Mouse (Mus musculus): ENCODE results near the gene Egfl6.

DNA sequence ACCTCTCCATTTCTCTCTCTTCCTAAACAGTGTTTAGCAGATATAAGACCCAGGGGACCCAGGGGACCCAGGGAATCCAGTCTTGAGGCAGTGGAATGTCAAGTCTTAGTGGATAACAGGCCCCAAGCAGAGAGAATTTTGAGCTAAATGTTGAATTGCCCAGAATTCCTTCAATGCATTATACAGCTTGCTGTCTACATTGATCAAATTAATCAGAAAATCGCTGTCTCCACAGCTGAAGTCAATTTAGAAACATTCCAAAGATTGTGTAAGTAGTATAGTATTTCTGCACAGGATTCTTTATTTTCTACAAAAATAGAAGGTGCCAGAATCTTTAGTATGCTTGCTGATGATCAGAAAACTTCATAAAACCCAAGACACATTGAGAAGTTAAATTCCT is 9.4 kb downstream of the Egfl6 start:
- no peak for TF ChIP-seq E2F4 (IDR thresholded peaks at IDR 0.05; ENCODE audit: insufficient replicate concordance, low read depth, low read length)
- no peak for TF ChIP-seq TBP (conservative IDR thresholded peaks at IDR 0.05; ENCODE audit: low read depth, low read length)
- TF ChIP-seq ZC3H11A (IDR thresholded peaks at IDR 0.05; ENCODE audit: low read depth, low read length), result no peak
- TF ChIP-seq CTCF (conservative IDR thresholded peaks at IDR 0.05 in 1 of 2, IDR thresholded peaks at IDR 0.05 in 1 of 2; ENCODE audit: low read depth in 2 of 2, low read length in 2 of 2), result no peak
- no peak for TF ChIP-seq SIN3A (IDR thresholded peaks at IDR 0.05; ENCODE audit: low read length)
- no peak for TF ChIP-seq KAT2A (IDR thresholded peaks at IDR 0.05; ENCODE audit: insufficient replicate concordance, low read length)
- TF ChIP-seq EP300 (IDR thresholded peaks at IDR 0.05; ENCODE audit: low read length), result no peak
- TF ChIP-seq CHD2 (IDR thresholded peaks at IDR 0.05; ENCODE audit: low read length), result no peak
- no peak for TF ChIP-seq POLR2A (IDR thresholded peaks at IDR 0.05; ENCODE audit: low read depth, low read length)
- no peak for TF ChIP-seq GABPA (IDR thresholded peaks at IDR 0.05; ENCODE audit: insufficient replicate concordance, low read depth, low read length)
- no peak for TF ChIP-seq POLR2AphosphoS2 (IDR thresholded peaks at IDR 0.05; ENCODE audit: low read depth, low read length)
- no peak for TF ChIP-seq TCF12 (IDR thresholded peaks at IDR 0.05; ENCODE audit: low read depth, low read length)
- no peak for TF ChIP-seq PAX5 (IDR thresholded peaks at IDR 0.05; ENCODE audit: low read length)
- TF ChIP-seq CHD1 (IDR thresholded peaks at IDR 0.05; ENCODE audit: low read depth, low read length), result no peak
